Mouse (Mus musculus): ENCODE measurements around the gene Fndc9. TPM values are rescaled to one million over a fixed set of nuclear protein-coding genes. Genes with fewer than 3 reads are reported as not detected.

Gene Fndc9
- polyA plus RNA-seq (2012; rRNA removed; ENCODE audit: low replicate concordance): 0.07 and 0.68 TPM in 2 replicates

DNA sequence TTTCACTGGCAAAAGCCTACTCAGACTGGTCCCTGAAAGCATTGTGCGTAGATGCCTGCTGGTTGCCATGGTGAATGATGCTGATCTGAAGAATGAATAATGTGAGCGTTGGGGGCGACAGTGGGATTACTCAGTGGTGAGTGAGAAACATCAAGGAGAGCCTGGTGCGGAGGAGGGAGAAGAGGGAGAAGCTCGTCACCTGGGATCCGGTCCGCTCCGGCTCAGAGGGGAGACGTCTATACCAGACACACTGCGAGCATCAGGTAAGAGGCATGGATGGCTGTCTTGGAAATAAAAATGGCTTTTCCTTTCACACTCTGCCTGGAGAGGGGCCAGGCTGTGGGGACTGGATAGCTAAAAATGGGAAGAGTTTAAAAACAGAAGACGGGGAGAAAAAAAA, at the start of gene Fndc9:
Fndc9 (plus strand) TSS at position 198 of the 400 bp plus-strand sequence.

Other genes with a start within 250 kb of the Fndc9 start
- gene Gm12166, start 183.2 kb upstream of the Fndc9 start, polyA plus RNA-seq (2012; rRNA removed; ENCODE audit: low replicate concordance): 12.0 and 35.2 TPM in 2 replicates
- gene Adam19, start 179.5 kb upstream of the Fndc9 start, polyA plus RNA-seq (2012; rRNA removed; ENCODE audit: low replicate concordance): 16.2 and 21.2 TPM in 2 replicates
- 0.87 and 3.2 TPM in 2 replicates for gene Nipal4, start 69.0 kb upstream of the Fndc9 start, polyA plus RNA-seq (2012; rRNA removed; ENCODE audit: low replicate concordance)
- 8.6 and 14.7 TPM in 2 replicates for gene Cyfip2, start 77.3 kb downstream of the Fndc9 start, polyA plus RNA-seq (2012; rRNA removed; ENCODE audit: low replicate concordance)
- gene Itk, start 154.0 kb downstream of the Fndc9 start, polyA plus RNA-seq (2012; rRNA removed; ENCODE audit: low replicate concordance): 9.9 and 10.8 TPM in 2 replicates
- 0.27 and 0.68 TPM in 2 replicates for gene Fam71b, start 161.0 kb downstream of the Fndc9 start, polyA plus RNA-seq (2012; rRNA removed; ENCODE audit: low replicate concordance)
- 12.8 and 16.0 TPM in 2 replicates for gene Med7, start 201.4 kb downstream of the Fndc9 start, polyA plus RNA-seq (2012; rRNA removed; ENCODE audit: low replicate concordance)
- 0.48 and 0.69 TPM in 2 replicates for gene Havcr2, start 219.4 kb downstream of the Fndc9 start, polyA plus RNA-seq (2012; rRNA removed; ENCODE audit: low replicate concordance)